Mouse (Mus musculus) kidney, postnatal 10 days (tissue): ENCODE results near the gene Nuak1.

Source experiments
- DNase-seq: peaks from one replicate; pipeline ENCODE4 v3.0.0; 2021; ENCODE audit warnings: mixed read lengths

Gene Nuak1

DNA sequence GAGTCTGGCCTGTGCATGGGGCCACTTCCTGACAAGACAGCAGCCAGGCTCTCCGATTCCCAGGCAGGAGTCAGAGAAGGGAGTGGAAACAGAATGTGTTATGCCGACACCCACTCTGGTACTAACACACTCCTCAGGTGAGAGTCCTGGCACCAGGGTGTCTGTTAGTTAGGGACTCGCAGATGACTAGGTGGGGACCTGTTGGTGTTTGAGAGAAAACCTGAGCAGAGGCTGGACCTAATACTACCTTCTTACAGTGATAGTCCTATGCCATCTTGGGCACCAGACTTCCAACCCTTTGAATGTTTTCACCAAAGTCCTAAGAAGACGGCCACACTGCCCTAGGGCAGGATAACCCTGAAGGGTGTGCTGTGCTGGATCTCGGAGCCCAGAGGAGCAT is 111.1 kb downstream of the Nuak1 start:
- no peak for DNase-seq

DNA sequence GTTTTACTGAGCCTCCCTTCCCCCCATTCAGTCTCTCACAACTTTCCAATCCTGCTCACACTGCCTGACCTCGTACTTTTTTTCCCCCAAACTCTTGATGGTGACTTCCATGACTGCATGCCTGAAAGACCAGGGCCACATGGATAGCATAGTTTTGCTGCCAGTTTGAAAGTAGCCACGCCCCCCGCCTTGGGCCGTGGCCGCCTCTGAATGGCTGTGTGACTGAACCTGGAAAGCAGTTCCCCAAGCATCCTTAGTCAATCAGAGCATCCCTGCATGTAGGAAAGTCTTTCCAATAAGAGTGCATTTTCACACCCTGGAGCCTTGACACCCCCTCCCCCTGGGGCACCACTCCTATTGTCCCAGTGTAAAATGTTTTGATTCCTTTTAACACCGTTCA is 116.4 kb downstream of the Nuak1 start:
- no peak for DNase-seq
